Mouse (Mus musculus): ENCODE measurements around the gene Zfp646. TPM values are rescaled to one million over a fixed set of nuclear protein-coding genes. Genes with fewer than 3 reads are reported as not detected.

Gene Zfp646
- total RNA-seq, 2 experiments from 2014 or later: 36.3 to 38.0 TPM

- intact Hi-C loops (cut with DNase I): no loop called here
- DNase-seq: no peak
Measured at GRCm38 (mm10) chr7:127915293-127915692, 39.3 kb downstream of the Zfp646 start.

- intact Hi-C loops (cut with DNase I): no loop called here
- peak; percentile 38 for DNase-seq
Measured at GRCm38 (mm10) chr7:127918203-127918602, 42.2 kb downstream of the Zfp646 start.

GRCm38 (mm10) chr7:127919290-127919689 lies 43.3 kb downstream of the Zfp646 start:
- intact Hi-C loops (cut with DNase I): no loop called here
- no peak for DNase-seq

- intact Hi-C loops (cut with DNase I): no loop called here
- DNase-seq: no peak
Measured at GRCm38 (mm10) chr7:127921516-127921915, 45.5 kb downstream of the Zfp646 start.

GRCm38 (mm10) chr7:127922451-127923275 lies 46.6 kb downstream of the Zfp646 start:
- no peak for DNase-seq
- intact Hi-C loops (cut with DNase I): no loop called here

GRCm38 (mm10) chr7:127923714-127924113 lies 47.7 kb downstream of the Zfp646 start:
- intact Hi-C loops (cut with DNase I): no loop called here
- DNase-seq: no peak

GRCm38 (mm10) chr7:127925252-127925651 lies 49.2 kb downstream of the Zfp646 start:
- intact Hi-C loops (cut with DNase I): no loop called here
- no peak for DNase-seq

- DNase-seq: no peak
- intact Hi-C loops (cut with DNase I): no loop called here
Measured at GRCm38 (mm10) chr7:127926066-127926465, 50.0 kb downstream of the Zfp646 start.

- DNase-seq: no peak
- intact Hi-C loops (cut with DNase I): no loop called here
Measured at GRCm38 (mm10) chr7:127926846-127927245, 50.8 kb downstream of the Zfp646 start.

GRCm38 (mm10) chr7:127927726-127928125 lies 51.7 kb downstream of the Zfp646 start:
- DNase-seq: no peak
- intact Hi-C loops (cut with DNase I): no loop called here

GRCm38 (mm10) chr7:127928596-127928995 lies 52.6 kb downstream of the Zfp646 start:
- intact Hi-C loops (cut with DNase I): no loop called here

GRCm38 (mm10) chr7:127929923-127930322 lies 53.9 kb downstream of the Zfp646 start, which contains the start of gene Prss8:
Gene Prss8, minus strand, starts transcription at chr7:127930104.
- no peak for DNase-seq
- intact Hi-C loops (cut with DNase I): no loop called here

More at GRCm38 (mm10) chr7:127928596-127928995, 52.6 kb downstream of the Zfp646 start:
- no peak for DNase-seq

- DNase-seq: no peak
- intact Hi-C loops (cut with DNase I): no loop called here
Measured at GRCm38 (mm10) chr7:127930636-127931035, 54.6 kb downstream of the Zfp646 start.

- intact Hi-C loops (cut with DNase I): no loop called here
- DNase-seq: no peak
Measured at GRCm38 (mm10) chr7:127931351-127932135, 55.5 kb downstream of the Zfp646 start.

GRCm38 (mm10) chr7:127932273-127933031 lies 56.4 kb downstream of the Zfp646 start:
- intact Hi-C loops (cut with DNase I): no loop called here

GRCm38 (mm10) chr7:127934075-127934474 lies 58.1 kb downstream of the Zfp646 start:
- no peak for DNase-seq
- intact Hi-C loops (cut with DNase I): no loop called here

More at GRCm38 (mm10) chr7:127932273-127933031, 56.4 kb downstream of the Zfp646 start:
- DNase-seq: no peak

- intact Hi-C loops (cut with DNase I): no loop called here
- DNase-seq: peak; percentile 94
Measured at GRCm38 (mm10) chr7:127935028-127935722, 59.2 kb downstream of the Zfp646 start.

All from left cerebral cortex, postnatal 4 days (tissue).